Mouse (Mus musculus) adrenal gland, postnatal 36 days (tissue): ENCODE measurements at regions not wholly inside any gene's neighbourhood (a gene's known extent, or its start where the extent isn't known, plus 50 kb on each side); places are given as distances from the start of the nearest gene placed in this dataset.
A peak's percentile ranks its signal among the peaks of the same experiment; 100 is the strongest.
"Not testable (repeated sequence)": the region's sequence is repeated elsewhere in the genome, so short reads cannot be mapped to it uniquely, and the experiment has no call there.

Experiments
- DNase-seq, 2 experiments: peaks; one replicate each; pipeline ENCODE4 v3.0.0; 2021; ENCODE audit warnings: mixed read lengths in 1 of 2

- DNase-seq, result no peak
Observed at GRCm38 (mm10) chr3:117116210-117116609, 147.4 kb upstream of the Palmd start.

GRCm38 (mm10) chr3:117112766-117113165 is 144.0 kb upstream of the Palmd start:
- DNase-seq, result no peak

DNA sequence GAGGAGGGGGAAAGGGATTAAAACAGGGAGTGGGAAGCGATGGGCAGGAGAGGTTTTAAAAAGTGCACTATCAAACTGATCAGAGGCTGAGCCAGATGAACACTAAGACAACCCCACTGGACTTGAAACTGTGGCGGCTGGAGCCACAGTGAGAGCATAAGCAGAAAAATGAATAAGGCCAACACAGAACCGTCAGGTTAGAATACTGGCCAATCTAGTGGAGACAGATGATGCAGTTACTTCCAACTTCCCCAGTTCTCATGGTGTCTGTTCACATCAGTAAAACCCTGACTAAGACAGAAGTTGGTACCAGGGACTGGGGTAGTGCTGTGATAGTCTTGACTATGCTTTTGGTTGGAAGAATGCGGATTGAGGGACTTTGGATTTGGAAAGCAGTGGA is 143.5 kb upstream of the Palmd start:
- no peak for DNase-seq

GRCm38 (mm10) chr3:117108966-117109700 is 140.3 kb upstream of the Palmd start:
- DNase-seq, result no peak

DNA sequence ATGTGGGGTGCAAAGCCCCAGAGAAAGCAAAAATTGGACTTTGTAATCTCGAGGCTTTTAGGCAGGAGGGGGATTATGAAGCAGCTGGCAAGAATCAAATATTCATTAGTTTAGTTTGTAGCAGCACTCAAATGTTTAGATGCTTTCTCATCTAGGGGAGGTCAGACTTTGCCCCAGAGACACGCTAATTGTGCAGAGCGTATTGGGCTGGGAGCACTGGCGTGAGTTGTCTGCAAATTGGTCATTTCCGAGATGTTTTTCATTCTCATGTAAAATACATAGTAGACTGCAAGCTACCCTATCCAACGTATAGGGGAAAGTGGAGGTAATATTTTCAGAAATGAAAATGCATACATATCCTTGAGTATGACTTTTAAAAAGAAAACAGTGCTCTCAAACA is 139.2 kb upstream of the Palmd start:
- no peak for DNase-seq

GRCm38 (mm10) chr3:117107378-117107777 is 138.6 kb upstream of the Palmd start:
- no peak for DNase-seq

DNA sequence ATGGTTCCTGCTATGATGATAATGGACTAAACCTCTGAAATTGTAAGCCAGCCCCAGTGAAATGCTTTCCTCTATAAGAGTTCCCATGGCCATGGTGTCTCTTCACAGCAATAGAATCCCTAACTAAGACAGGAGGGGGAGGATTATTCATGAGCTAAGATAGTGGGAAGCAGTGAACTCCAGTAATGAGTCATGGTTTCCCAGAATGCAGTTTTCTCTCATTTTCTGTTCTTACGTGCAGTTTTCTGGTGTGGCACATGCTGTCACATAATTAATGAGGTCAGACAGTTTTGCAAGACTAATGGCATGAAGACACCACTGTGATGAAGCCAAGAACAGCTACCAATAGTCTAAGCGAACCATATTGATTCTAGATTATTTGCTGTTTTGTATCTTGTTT is 118.9 kb upstream of the Palmd start:
- DNase-seq, result no peak

DNA sequence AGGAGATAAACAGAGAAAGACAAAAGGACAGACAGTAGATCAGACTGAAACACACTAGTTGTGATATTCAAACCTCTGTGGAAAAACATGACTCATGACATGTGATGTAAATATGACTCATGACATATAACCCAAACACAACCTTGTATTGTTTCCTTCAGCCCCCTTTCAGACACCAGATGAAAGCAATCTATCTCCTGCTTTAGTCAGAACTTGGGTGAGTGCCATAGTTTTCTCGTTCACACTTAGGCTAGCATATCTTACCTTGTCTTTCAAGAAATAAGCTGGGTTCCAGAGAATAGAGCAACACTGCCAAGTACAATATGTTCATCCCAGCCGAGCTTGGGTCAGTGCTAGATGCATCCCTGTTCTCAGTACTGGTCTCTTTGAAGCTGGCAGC is 107.9 kb upstream of the Palmd start:
- DNase-seq, result no peak

DNA sequence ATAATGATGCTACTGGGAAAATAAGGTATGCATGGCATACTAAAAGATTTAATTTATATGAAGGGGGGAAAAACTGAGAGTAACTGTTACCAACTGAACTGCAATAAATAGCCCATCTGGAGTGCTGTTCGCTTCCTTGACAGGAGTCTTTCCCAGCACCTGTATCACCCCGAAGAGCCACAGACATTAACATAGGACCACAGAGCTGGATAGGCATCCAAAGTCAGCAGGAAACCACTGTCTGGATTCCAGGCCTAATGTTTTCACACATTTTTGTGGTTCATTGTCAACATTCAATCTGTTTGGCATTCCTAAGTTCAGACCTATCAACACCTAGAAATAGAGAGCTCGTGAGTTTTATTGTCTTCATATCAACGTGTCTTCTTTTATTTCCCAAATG is 104.6 kb upstream of the Palmd start:
- no peak for DNase-seq

- DNase-seq, result no peak
Observed at GRCm38 (mm10) chr3:117072998-117073397, 104.2 kb upstream of the Palmd start.

DNA sequence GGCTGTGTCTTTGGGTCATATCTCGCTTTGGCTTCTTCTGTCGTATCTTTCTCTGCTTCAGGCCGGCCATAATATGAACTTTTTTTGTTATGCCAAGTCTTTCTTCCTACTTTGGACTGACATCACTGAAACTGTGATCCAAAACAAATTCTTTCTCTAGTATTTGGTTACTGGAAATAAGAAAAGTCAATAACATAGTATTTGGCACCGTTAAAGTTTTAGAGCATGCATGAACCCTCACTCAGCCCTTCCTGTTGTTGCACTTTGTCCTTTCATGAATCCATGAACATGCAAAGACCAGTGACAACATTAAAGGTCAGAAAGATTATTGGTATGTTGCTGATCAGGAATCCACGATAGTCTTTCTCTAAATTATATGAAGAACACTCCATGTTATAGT is 103.1 kb upstream of the Palmd start:
- no peak for DNase-seq

- DNase-seq, result no peak
Observed at GRCm38 (mm10) chr3:117067470-117068053, 98.8 kb upstream of the Palmd start.

DNA sequence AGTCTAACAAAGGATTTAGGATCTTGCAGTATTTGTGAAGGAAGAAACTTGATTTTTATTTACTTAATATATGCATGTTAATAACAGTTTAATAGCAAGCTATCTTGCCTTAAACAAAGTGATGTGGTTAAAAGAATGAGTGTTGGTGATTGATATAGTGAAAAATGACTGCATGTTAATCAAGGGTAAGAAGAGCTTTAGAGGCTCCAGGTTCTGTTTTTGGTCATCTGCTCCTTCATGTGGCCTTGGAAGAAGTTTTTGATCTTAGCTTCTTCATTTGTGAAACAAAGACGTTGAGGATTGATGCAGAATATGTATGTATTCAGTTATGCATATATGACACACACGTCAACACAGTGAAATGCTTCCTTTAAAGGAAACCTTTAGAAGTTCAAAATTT is 97.1 kb upstream of the Palmd start:
- no peak for DNase-seq

DNA sequence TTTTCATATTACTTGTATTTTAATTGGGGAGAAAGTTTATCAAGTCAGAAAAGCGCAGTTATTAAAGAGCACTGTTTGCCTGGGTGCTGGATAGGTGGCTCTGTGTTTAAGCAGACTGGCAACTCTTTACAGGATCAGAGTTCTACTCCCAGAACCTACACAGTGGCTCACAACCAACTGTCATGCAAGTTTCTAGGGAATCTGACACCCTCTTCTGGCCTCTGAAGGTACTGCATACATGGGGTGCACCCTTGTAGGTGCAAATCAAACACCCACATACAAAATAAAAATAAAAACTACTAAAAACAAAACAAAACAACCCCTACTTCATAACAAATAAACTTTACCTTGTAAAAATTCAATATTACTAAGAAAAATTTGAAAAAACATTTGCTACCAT is 93.0 kb upstream of the Palmd start:
- peak; percentile 56 to 70 for DNase-seq

- DNase-seq, result peak; percentile 57 to 60
Observed at GRCm38 (mm10) chr3:117061182-117061581, 92.4 kb upstream of the Palmd start.

DNA sequence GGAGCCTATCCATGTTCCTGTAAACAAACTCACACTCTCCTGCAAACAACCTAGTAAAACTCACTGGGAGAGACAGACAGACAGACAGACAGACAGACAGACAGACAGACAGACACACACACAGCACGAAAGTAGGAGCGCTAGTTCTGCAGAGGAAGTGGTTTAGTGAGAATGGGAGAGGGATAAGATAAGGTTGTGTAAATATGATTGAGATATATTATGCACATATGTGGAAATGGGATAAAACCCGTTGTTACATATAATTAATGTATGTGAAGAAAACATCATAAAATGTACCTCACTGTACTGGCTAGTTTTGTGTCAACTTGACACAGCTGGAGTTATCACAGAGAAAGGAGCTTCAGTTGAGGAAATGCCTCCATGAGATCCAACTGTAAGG is 85.9 kb upstream of the Palmd start:
- DNase-seq, result not testable (repeated sequence)

DNA sequence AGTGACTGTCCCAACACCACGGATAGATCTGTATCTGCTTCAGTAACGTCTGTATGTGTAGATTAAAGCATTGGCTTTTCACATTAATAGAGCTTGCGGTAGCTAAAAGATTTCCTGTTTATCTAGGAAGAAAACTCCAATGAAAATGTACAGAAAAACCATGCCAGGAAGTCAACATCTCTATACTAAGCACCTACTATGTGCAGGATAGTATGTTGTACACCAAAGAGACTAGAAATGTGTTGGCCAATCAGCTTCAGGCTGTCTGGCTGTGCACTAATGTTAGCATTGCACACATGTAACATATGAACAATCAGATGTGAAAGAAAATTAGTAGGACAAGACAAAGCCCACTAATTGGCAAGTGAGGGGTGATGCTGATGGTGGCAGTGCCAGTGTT is 82.6 kb upstream of the Palmd start:
- DNase-seq, result no peak

- DNase-seq, result no peak
Observed at GRCm38 (mm10) chr3:117050909-117051308, 82.1 kb upstream of the Palmd start.

DNA sequence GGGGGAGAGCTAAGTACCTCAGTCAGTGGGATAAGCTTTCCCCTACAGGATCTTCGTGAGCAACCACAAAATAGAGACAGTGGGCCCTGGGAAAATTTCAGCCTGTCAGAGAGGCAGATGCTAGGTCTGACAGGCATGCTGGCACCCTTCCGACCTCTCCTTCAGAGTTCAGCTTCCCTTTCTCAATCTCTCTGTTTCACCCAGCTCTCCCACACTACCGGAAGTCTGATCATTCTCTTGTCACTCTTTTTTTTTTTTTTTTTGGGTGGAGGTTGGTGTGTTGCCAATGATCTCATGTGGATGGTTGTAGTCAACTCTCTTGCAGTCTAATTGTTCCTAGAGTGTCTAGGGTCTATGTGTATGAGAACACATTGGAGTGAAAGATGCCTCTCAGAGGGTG is 80.6 kb upstream of the Palmd start:
- DNase-seq, result no peak

DNA sequence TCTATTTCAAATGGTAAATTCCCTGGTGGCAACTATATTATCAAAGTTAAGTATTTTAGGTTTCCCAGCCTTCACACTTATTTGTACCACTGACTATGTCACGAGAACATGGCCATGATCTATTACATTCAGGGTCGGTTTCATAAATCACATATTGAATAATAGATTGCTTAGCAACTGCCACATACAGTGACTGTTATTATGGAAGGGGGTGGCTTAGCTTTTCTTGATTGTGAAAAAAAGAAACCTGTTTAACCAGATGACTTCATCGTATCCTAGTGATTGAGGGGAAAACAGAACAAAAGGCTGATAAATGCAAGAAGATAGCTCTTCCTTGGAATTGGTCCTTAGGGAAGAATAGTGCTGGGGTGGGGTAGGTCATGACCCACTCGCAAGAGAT is 76.0 kb upstream of the Palmd start:
- no peak for DNase-seq

GRCm38 (mm10) chr3:117044304-117044703 is 75.5 kb upstream of the Palmd start:
- DNase-seq, result peak; percentile 13 to 21

DNA sequence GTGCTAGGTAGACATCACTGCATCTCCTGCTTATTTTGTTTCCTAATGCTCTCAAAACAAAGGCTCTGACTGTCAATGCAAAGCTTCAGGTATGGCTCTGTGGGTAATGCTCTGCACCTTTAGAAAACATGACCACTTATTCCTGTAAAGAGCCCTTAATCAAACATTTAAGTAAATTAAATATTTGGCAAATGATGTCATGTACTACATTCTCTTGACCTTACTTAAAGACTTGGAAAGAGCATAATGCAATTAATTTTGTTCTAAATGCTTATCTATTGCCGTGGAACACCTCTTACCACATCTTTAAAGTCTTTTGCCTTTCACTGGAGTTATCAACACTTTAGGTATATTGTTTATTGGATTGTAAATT is 70.1 kb upstream of the Palmd start:
- no peak for DNase-seq

GRCm38 (mm10) chr3:117038280-117038927 is 69.6 kb upstream of the Palmd start:
- no peak for DNase-seq
